Mouse (Mus musculus): ENCODE measurements around the gene Disp1.

The Disp1 gene

GRCm38 (mm10) chr1:183194763-183195162 lies 26.6 kb downstream of the Disp1 start:
- no peak for DNase-seq

- no peak for DNase-seq
Measured at GRCm38 (mm10) chr1:183194151-183194550, 27.2 kb downstream of the Disp1 start.

- DNase-seq, result no peak
Measured at GRCm38 (mm10) chr1:183191398-183191797, 29.9 kb downstream of the Disp1 start.

GRCm38 (mm10) chr1:183190456-183190855 lies 30.9 kb downstream of the Disp1 start:
- no peak for DNase-seq

- DNase-seq, result no peak
Measured at GRCm38 (mm10) chr1:183189014-183189662, 32.2 kb downstream of the Disp1 start.

GRCm38 (mm10) chr1:183188115-183189013 lies 33.0 kb downstream of the Disp1 start:
- no peak for DNase-seq

GRCm38 (mm10) chr1:183185560-183185959 lies 35.8 kb downstream of the Disp1 start:
- no peak for DNase-seq

- no peak for DNase-seq
Measured at GRCm38 (mm10) chr1:183184681-183185080, 36.6 kb downstream of the Disp1 start.

- DNase-seq, result no peak
Measured at GRCm38 (mm10) chr1:183183565-183183964, 37.8 kb downstream of the Disp1 start.

GRCm38 (mm10) chr1:183182641-183183414 lies 38.5 kb downstream of the Disp1 start:
- no peak for DNase-seq

GRCm38 (mm10) chr1:183181030-183181395 lies 40.3 kb downstream of the Disp1 start:
- peak; percentile 18 for DNase-seq

GRCm38 (mm10) chr1:183180301-183181029 lies 40.9 kb downstream of the Disp1 start:
- DNase-seq, result no peak

- DNase-seq, result no peak
Measured at GRCm38 (mm10) chr1:183179316-183179715, 42.0 kb downstream of the Disp1 start.

- DNase-seq, result no peak
Measured at GRCm38 (mm10) chr1:183175236-183175635, 46.1 kb downstream of the Disp1 start.

GRCm38 (mm10) chr1:183171095-183171494 lies 50.2 kb downstream of the Disp1 start:
- DNase-seq, result no peak

- DNase-seq, result no peak
Measured at GRCm38 (mm10) chr1:183168465-183168864, 52.9 kb downstream of the Disp1 start.

- DNase-seq, result no peak
Measured at GRCm38 (mm10) chr1:183167776-183168175, 53.5 kb downstream of the Disp1 start.

GRCm38 (mm10) chr1:183166700-183167099 lies 54.6 kb downstream of the Disp1 start:
- no peak for DNase-seq

- no peak for DNase-seq
Measured at GRCm38 (mm10) chr1:183164648-183165071, 56.7 kb downstream of the Disp1 start.

- no peak for DNase-seq
Measured at GRCm38 (mm10) chr1:183164190-183164580, 57.1 kb downstream of the Disp1 start.

- DNase-seq, result no peak
Measured at GRCm38 (mm10) chr1:183163512-183164189, 57.7 kb downstream of the Disp1 start.

GRCm38 (mm10) chr1:183161057-183161456 lies 60.3 kb downstream of the Disp1 start:
- DNase-seq, result no peak

Data from right cerebral cortex, postnatal 14 days (tissue).